Mouse (Mus musculus) A20 (cell line): ENCODE data around the gene Ttc41.

Source experiments
- DNase-seq: peaks from one replicate; pipeline ENCODE4 v3.0.0-alpha.2; 2011; ENCODE audit warnings: low read depth, low spot score

Ttc41 gene

GRCm38 (mm10) chr10:86825871-86826522 is 120.4 kb downstream of the Ttc41 start:
- peak; percentile 39 for DNase-seq
